Mouse (Mus musculus): ENCODE data around the gene Zfp114. TPM values are rescaled to one million over a fixed set of nuclear protein-coding genes. Genes with fewer than 3 reads are reported as not detected.

Gene Zfp114
- total and polyA plus RNA-seq, 3 experiments: not detected

DNA sequence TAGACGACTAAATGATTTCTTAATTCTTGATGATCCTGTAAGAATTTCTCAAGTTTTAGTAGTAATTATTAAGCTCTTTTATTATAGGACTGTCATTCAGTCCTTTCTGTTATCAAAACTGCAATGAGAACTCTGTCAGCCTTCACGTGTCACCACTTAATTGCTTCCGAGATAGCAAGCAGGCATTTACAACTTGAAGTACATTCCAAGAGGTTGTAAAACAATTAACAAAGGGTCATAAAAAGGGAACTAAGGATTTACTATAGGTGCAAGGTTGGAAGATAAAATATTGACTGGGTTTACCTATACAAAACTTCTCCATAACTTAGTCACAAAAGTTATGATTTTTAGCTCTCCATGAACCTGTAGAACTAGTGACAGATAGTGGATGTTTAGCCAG lies 18.3 kb downstream of the Zfp114 start:
- Histone ChIP-seq H3K4me3 (ENCODE audit: control insufficient read depth in 1 of 2, insufficient read depth in 1 of 2, low read depth in 2 of 2, low read length in 2 of 2) (no peak overlapping the region), H3K9me3 (replicated peaks; ENCODE audit: insufficient read depth, low read length) (no peaks in the 10 kb centered on the region), H3K36me3 (ENCODE audit: control insufficient read depth in 1 of 2, insufficient read depth in 2 of 2, low read length in 2 of 2) (no peaks in the 10 kb centered on the region), H3K9ac (ENCODE audit: control insufficient read depth, low read depth, low read length, poor library complexity, severe bottlenecking) (no peak overlapping the region), H3K27ac (ENCODE audit: control insufficient read depth, low read depth, low read length) (no peak overlapping the region), H3K4me1 (ENCODE audit: control insufficient read depth in 1 of 2, insufficient read depth in 2 of 2, low read length in 2 of 2) (no peaks in the 10 kb centered on the region), H3K27me3 (ENCODE audit: control insufficient read depth in 1 of 2, insufficient read depth in 2 of 2, low read length in 2 of 2) (no peaks in the 10 kb centered on the region), H3K79me2 (ENCODE audit: control insufficient read depth, insufficient read depth, low read length, poor library complexity) (no peaks in the 10 kb centered on the region)
- DNase-seq (ENCODE audit: low read depth, low spot score): no peak
- TF ChIP-seq NRF1 (IDR thresholded peaks at IDR 0.05; ENCODE audit: insufficient read depth, low read depth, low read length, poor library complexity, severe bottlenecking) (no peak), MYC (IDR thresholded peaks at IDR 0.05; ENCODE audit: low read depth, low read length) (no peak), TAL1 (IDR thresholded peaks at IDR 0.05; ENCODE audit: low read length) (no peak), EP300 (IDR thresholded peaks at IDR 0.05; ENCODE audit: low read depth in 1 of 2, low read length in 2 of 2) (no peak), POLR2A (IDR thresholded peaks at IDR 0.05; ENCODE audit: control insufficient read depth in 1 of 2, insufficient read depth in 1 of 2, low read depth in 1 of 2, low read length in 2 of 2, poor library complexity in 1 of 2) (no peak), JUND (IDR thresholded peaks at IDR 0.05; ENCODE audit: low read depth, low read length) (no peak), E2F4 (IDR thresholded peaks at IDR 0.05; ENCODE audit: borderline replicate concordance, low read depth, low read length) (no peak)

DNA sequence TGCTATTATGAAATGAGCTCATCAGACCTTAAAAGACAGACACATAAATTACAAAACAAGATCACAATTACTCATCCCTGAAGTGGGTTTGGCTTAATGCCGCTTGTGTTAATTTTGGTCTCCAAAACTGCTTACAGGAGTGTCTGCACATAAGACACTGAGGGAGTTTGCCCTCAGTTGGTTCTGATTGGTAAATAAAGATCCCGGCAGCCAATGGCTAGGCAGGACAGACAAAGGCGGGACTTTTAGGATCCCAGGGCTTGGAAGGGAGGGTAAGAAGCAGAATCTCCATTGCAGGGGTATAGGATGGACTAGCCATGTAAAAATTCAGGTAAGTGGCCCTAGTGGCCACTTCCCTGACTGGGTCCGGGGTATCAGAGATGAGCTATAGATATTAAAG lies 22.1 kb downstream of the Zfp114 start:
- TF ChIP-seq NELFE (IDR thresholded peaks at IDR 0.05; ENCODE audit: low read depth, low read length) (no peak), JUND (IDR thresholded peaks at IDR 0.05; ENCODE audit: low read depth, low read length) (no peak), ZMIZ1 (IDR thresholded peaks at IDR 0.05; ENCODE audit: low read depth, low read length) (no peak)
- Histone ChIP-seq H3K36me3 (ENCODE audit: control insufficient read depth in 1 of 2, insufficient read depth in 2 of 2, low read length in 2 of 2) (no peaks in the 10 kb centered on the region), H3K27ac (ENCODE audit: control insufficient read depth, low read depth, low read length) (no peak overlapping the region), H3K79me2 (ENCODE audit: control insufficient read depth, insufficient read depth, low read length, poor library complexity) (no peaks in the 10 kb centered on the region), H3K4me3 (ENCODE audit: control insufficient read depth in 1 of 2, insufficient read depth in 1 of 2, low read depth in 2 of 2, low read length in 2 of 2) (no peak overlapping the region), H3K4me1 (ENCODE audit: control insufficient read depth in 1 of 2, insufficient read depth in 2 of 2, low read length in 2 of 2) (no peaks in the 10 kb centered on the region), H3K27me3 (ENCODE audit: control insufficient read depth in 1 of 2, insufficient read depth in 2 of 2, low read length in 2 of 2) (no peaks in the 10 kb centered on the region), H3K9ac (ENCODE audit: control insufficient read depth, low read depth, low read length, poor library complexity, severe bottlenecking) (no peak overlapping the region), H3K9me3 (replicated peaks; ENCODE audit: insufficient read depth, low read length) (no peaks in the 10 kb centered on the region)
- no peak for DNase-seq (ENCODE audit: low read depth, low spot score)

DNA sequence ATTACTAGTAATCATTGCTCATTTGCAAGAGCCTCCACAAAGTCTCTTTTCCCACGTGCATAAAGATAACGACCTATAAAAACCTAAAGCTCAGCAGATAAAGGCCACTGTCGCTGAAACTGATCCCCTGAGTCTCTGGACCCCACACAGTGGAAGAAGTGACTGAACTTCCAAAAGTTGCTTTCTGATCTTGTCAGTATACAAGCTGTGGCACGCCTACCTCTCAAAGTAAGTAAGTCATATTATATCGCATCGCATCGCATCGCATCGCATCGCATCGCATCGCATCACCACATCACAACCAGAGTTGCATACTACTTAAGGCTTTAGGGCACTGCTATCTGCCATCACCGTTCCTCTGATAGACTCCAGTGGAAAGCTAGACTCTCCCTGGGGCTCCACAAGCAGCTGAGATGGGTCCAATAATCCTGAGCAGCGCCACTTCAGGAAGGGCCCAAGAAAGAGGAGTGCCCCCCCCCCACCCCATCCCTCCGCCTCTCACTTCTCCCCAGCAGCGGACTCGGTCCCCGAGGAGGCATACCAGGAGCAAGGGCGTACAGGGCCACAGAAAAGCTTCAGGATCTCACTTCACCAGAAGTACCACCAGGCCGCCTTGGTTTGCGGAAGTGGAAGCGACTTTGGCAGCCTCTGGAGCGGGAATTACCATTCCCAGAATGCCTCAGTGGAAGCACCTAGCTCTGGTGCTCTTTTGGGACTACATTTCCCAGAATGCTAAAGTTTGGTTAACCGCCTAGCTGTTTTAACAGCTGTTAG lies 32.8 kb downstream of the Zfp114 start:
- DNase-seq (ENCODE audit: low read depth, low spot score): no peak
- TF ChIP-seq RAD21 (IDR thresholded peaks at IDR 0.05; ENCODE audit: low read depth, low read length): no peak
- TF ChIP-seq NRF1 (IDR thresholded peaks at IDR 0.05; ENCODE audit: insufficient read depth, low read depth, low read length, poor library complexity, severe bottlenecking): no peak
- no peak for TF ChIP-seq JUND (IDR thresholded peaks at IDR 0.05; ENCODE audit: low read depth, low read length)
- no peak for TF ChIP-seq TBP (IDR thresholded peaks at IDR 0.05; ENCODE audit: low read depth, low read length)
- TF ChIP-seq ZNF384 (IDR thresholded peaks at IDR 0.05; ENCODE audit: low read depth, low read length): no peak
- no peak for TF ChIP-seq E2F4 (IDR thresholded peaks at IDR 0.05; ENCODE audit: borderline replicate concordance, low read depth, low read length)
- TF ChIP-seq GABPA (IDR thresholded peaks at IDR 0.05; ENCODE audit: low read depth, low read length): no peak
- TF ChIP-seq MXI1 (IDR thresholded peaks at IDR 0.05; ENCODE audit: low read depth, low read length): no peak
- no peak for TF ChIP-seq RCOR1 (IDR thresholded peaks at IDR 0.05; ENCODE audit: low read depth, low read length)
- no peak for TF ChIP-seq POLR2AphosphoS5 (IDR thresholded peaks at IDR 0.05; ENCODE audit: borderline replicate concordance, low read depth, low read length)
- TF ChIP-seq SIN3A (IDR thresholded peaks at IDR 0.05; ENCODE audit: low read length): no peak
- no peak for TF ChIP-seq CHD1 (IDR thresholded peaks at IDR 0.05; ENCODE audit: low read depth, low read length)
- no peak for TF ChIP-seq NELFE (IDR thresholded peaks at IDR 0.05; ENCODE audit: low read depth, low read length)
- no peak overlapping the region for H3K4me3 ChIP-seq (ENCODE audit: control insufficient read depth in 1 of 2, insufficient read depth in 1 of 2, low read depth in 2 of 2, low read length in 2 of 2)

More for the DNA sequence above, 32.8 kb downstream of the Zfp114 start:
- Histone ChIP-seq H3K36me3 (ENCODE audit: control insufficient read depth in 1 of 2, insufficient read depth in 2 of 2, low read length in 2 of 2) (no peaks in the 10 kb centered on the region), H3K27ac (ENCODE audit: control insufficient read depth, low read depth, low read length) (no peak overlapping the region), H3K27me3 (ENCODE audit: control insufficient read depth in 1 of 2, insufficient read depth in 2 of 2, low read length in 2 of 2) (no peaks in the 10 kb centered on the region), H3K4me1 (ENCODE audit: control insufficient read depth in 1 of 2, insufficient read depth in 2 of 2, low read length in 2 of 2) (no peaks in the 10 kb centered on the region), H3K9ac (ENCODE audit: control insufficient read depth, low read depth, low read length, poor library complexity, severe bottlenecking) (no peak overlapping the region), H3K79me2 (ENCODE audit: control insufficient read depth, insufficient read depth, low read length, poor library complexity) (no peaks in the 10 kb centered on the region), H3K9me3 (replicated peaks; ENCODE audit: insufficient read depth, low read length) (no peaks in the 10 kb centered on the region)

All from MEL (cell line).